Mouse (Mus musculus) lung, adult 18-20 months (tissue): ENCODE data around the gene Dand5.
A peak's percentile ranks its signal among the peaks of the same experiment; 100 is the strongest.

Experiments used
- DNase-seq, 2 experiments: peaks; one replicate each; pipeline ENCODE4 v3.0.0; 2022; ENCODE audit warnings: mixed read lengths in 2 of 2

The Dand5 gene

GRCm38 (mm10) chr8:84799136-84799931, 23.3 kb downstream of the Dand5 start:
- peak; percentile 56 to 57 for DNase-seq

GRCm38 (mm10) chr8:84798446-84799135, 24.0 kb downstream of the Dand5 start:
- no peak for DNase-seq

GRCm38 (mm10) chr8:84797971-84798370, 24.7 kb downstream of the Dand5 start:
- DNase-seq = no peak

GRCm38 (mm10) chr8:84797256-84797797, 25.3 kb downstream of the Dand5 start:
- no peak for DNase-seq

- DNase-seq = no peak
Measured at GRCm38 (mm10) chr8:84794486-84794885, 28.1 kb downstream of the Dand5 start.

GRCm38 (mm10) chr8:84793791-84794485, 28.7 kb downstream of the Dand5 start:
- no peak for DNase-seq

GRCm38 (mm10) chr8:84793134-84793533, 29.5 kb downstream of the Dand5 start:
- DNase-seq = no peak

GRCm38 (mm10) chr8:84792429-84792947, 30.1 kb downstream of the Dand5 start:
- DNase-seq = no peak

GRCm38 (mm10) chr8:84790537-84790936, 32.1 kb downstream of the Dand5 start:
- no peak for DNase-seq

- no peak for DNase-seq
Measured at GRCm38 (mm10) chr8:84789855-84790486, 32.7 kb downstream of the Dand5 start.

GRCm38 (mm10) chr8:84789345-84789744, 33.3 kb downstream of the Dand5 start:
- no peak for DNase-seq

GRCm38 (mm10) chr8:84788896-84789295, 33.7 kb downstream of the Dand5 start:
- peak; percentile 81 to 89 for DNase-seq

GRCm38 (mm10) chr8:84787523-84788302, 34.9 kb downstream of the Dand5 start:
- DNase-seq = no peak

- no peak for DNase-seq
Measured at GRCm38 (mm10) chr8:84786801-84787467, 35.7 kb downstream of the Dand5 start.

GRCm38 (mm10) chr8:84785756-84786677, 36.6 kb downstream of the Dand5 start:
- DNase-seq = peak; percentile 77 to 84

GRCm38 (mm10) chr8:84785506-84785755, 37.2 kb downstream of the Dand5 start:
- no peak for DNase-seq

- DNase-seq = no peak
Measured at GRCm38 (mm10) chr8:84784681-84785505, 37.7 kb downstream of the Dand5 start.

GRCm38 (mm10) chr8:84783919-84784581, 38.6 kb downstream of the Dand5 start:
- DNase-seq = no peak
